Mouse (Mus musculus): ENCODE data around the gene Tfb1m.

DNA sequence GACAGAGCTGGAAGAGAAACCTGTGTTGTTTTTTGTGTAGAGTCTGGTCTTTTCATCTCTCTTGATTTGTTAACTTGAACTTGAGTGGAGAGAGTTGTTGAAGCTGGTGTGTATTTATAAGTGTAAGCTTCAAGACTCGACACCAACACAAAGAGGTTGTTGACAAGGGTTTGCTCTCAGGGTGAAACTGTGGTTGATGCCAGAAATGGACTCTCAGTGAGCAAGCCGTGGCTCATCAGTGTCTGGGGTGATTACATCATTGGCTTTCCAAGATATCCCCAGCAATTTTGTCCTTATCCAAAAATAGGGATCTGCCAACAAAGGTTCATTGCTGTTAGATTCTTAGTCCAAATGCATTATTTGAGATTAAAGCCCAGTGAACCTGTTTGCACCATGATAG, 81.0 kb downstream of the Tfb1m start:
- TF ChIP-seq CTCF (IDR thresholded peaks at IDR 0.05; ENCODE audit: insufficient read depth, low read length) = no peak
- no peak for TF ChIP-seq POLR2A (IDR thresholded peaks at IDR 0.05; ENCODE audit: borderline replicate concordance, extremely low read depth, low read depth, low read length)
